Mouse (Mus musculus) limb, embryonic 11.5 days (tissue): ENCODE results near the gene 1700088E04Rik. TPM values are rescaled to one million over a fixed set of nuclear protein-coding genes. Genes with fewer than 3 reads are reported as not detected.

Experiments used
- ATAC-seq: fragments of 200-750 bp; cut with Nextera tagmentation; 2 replicates; pipeline ENCODE4 v1.8.0; 2017; ENCODE audit warnings: low read depth; ENCODE audit not compliant: insufficient number of reproducible peaks, low FRiP score, low TSS enrichment
- DNase-seq: peaks from one replicate; pipeline ENCODE4 v3.0.0-alpha.2; 2015; ENCODE audit warnings: low spot score
- H3K27ac ChIP-seq: fragments of 300-500 bp; sonication (generic); replicated peaks from 2 replicates; pipeline ENCODE4 v1.5.1; 2014; ENCODE audit warnings: low read depth, mild to moderate bottlenecking, low read length
- H3K27me3 ChIP-seq: fragments of 300-500 bp; sonication (generic); 2 replicates; pipeline ENCODE4 v1.6.1; 2014; ENCODE audit warnings: mild to moderate bottlenecking, low read length, mixed read lengths; ENCODE audit not compliant: control insufficient read depth, insufficient read depth
- H3K36me3 ChIP-seq: fragments of 300-500 bp; sonication (generic); 2 replicates; pipeline ENCODE4 v1.6.1; 2014; ENCODE audit warnings: mild to moderate bottlenecking, low read length, moderate library complexity, mixed read lengths; ENCODE audit not compliant: control insufficient read depth, insufficient read depth
- H3K4me1 ChIP-seq: fragments of 300-500 bp; sonication (generic); 2 replicates; pipeline ENCODE4 v1.6.1; 2014; ENCODE audit warnings: low read length, mixed read lengths; ENCODE audit not compliant: control insufficient read depth, insufficient read depth
- H3K4me2 ChIP-seq: fragments of 300-500 bp; sonication (generic); 2 replicates; pipeline ENCODE4 v1.6.1; 2014; ENCODE audit warnings: low read depth, mild to moderate bottlenecking, moderate library complexity; ENCODE audit not compliant: severe bottlenecking
- H3K4me3 ChIP-seq: fragments of 300-500 bp; sonication (generic); 2 replicates; pipeline ENCODE4 v1.5.1; 2014; ENCODE audit warnings: low read depth, low read length
- H3K9ac ChIP-seq: fragments of 300-500 bp; sonication (generic); 2 replicates; pipeline ENCODE4 v1.6.1; 2014; ENCODE audit warnings: mild to moderate bottlenecking, low read length
- H3K9me3 ChIP-seq: fragments of 300-500 bp; sonication (generic); 2 replicates; pipeline ENCODE4 v1.6.1; 2016; ENCODE audit warnings: low read length; ENCODE audit not compliant: control insufficient read depth
- WGBS: fragments of 180-500 bp; shearing (Covaris S2); extraction: QIAGEN DNeasy Blood & Tissue Kit; methylation state at CpG from one replicate; pipeline ENCODE4 v1.1.7; 2014; 5-methylcytosine and 5-hydroxymethylcytosine counted together
- polyA plus RNA-seq: library from polyadenylated mRNA; unstranded; fragments of >200 nt; fragmentation: Nextera tagmentation; extraction: Ambion mirVana; gene quantifications from 2 replicates; pipeline ENCODE4 v1.2.1, GENCODE M21; 2014

Gene 1700088E04Rik
- polyA plus RNA-seq, 1 experiment from 2014 or later = 5.1 TPM

DNA sequence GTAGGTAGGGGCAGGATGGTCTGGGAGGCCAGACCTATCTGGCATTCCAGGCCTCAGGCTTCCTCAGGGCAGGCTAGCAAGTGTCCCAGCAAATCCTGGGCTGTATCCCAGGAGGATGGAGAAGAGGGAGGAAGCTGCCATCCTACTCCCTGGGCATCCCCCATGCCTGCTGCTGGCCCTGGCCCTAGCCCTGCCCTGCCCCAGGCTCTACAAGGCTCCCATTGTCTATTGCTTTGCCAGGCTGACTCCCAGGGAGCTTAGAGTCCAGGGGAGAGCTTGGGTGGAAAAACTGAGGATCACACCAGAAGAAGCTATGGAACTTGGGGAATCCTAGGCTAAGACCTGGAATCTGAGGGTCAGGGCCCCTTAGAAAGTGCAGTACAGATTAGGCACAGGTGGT, 39.5 kb downstream of the 1700088E04Rik start:
- Histone ChIP-seq H3K4me1 (no peaks in the 10 kb centered on the region), H3K27me3 (no peaks in the 10 kb centered on the region), H3K9me3 (no peaks in the 10 kb centered on the region), H3K27ac (no peak overlapping the region), H3K9ac (0 out of 2 replicates have a peak overlapping the region, but pooled peaks have one; percentile 18), H3K4me2 (no peak overlapping the region), H3K36me3 (no peaks in the 10 kb centered on the region), H3K4me3 (no peak overlapping the region)
- DNase-seq (no peak), ATAC-seq (no peak)

DNA sequence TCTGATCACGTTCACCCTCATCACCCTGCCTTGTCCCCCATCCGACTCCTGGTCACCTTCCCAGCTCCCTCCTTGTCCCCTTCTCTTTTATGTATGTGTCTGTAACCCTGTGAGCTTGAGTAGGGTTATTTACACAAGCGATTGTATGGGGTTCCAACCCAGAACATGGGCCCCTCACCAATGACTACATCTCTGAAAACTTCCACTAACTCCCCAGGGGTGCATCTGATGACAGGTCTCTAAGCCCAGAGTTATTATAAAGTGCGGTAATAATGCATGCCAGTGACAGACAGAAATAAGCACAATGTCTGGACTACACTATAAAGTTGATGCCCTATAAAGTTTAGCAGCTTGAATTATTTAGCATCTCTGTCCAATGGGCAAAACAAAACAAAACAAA, 40.7 kb downstream of the 1700088E04Rik start:
- no peak for DNase-seq
- no peaks in the 10 kb centered on the region for H3K4me1 ChIP-seq
- H3K27ac ChIP-seq = no peak overlapping the region
- no peaks in the 10 kb centered on the region; the same call in none of the 2 replicates for H3K36me3 ChIP-seq
- no peaks in the 10 kb centered on the region for H3K27me3 ChIP-seq
- 81% methylated on average over 4 of the region's 4 CpGs for WGBS
- H3K4me3 ChIP-seq = no peak overlapping the region
- no peak overlapping the region for H3K9ac ChIP-seq
- no peak overlapping the region for H3K4me2 ChIP-seq
- no peak for ATAC-seq
- H3K9me3 ChIP-seq = no peaks in the 10 kb centered on the region

DNA sequence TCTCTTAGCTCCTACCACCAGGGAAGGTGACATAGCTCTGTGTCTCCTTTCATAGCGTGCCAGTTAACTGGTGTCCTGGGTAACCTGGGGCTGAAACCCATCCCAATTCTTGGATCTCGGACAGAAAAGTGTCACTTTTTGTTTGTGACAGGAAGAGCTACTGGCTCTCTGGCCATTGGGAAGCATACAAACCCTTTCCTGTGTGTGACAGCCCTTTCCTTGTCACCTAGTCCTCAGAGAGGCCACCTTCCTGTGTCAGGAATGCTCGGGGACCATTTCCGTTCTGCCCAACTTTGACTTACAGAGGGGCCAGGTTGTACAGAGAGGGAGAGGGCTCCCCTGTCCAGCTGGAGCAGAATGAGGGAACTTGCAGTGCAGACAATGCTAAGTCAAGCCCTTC, 41.6 kb downstream of the 1700088E04Rik start:
- ATAC-seq (no peak), DNase-seq (no peak)
- WGBS = 71% methylated on average over 4 of the region's 4 CpGs
- no peak overlapping the region for H3K4me2 ChIP-seq
- no peaks in the 10 kb centered on the region for H3K9me3 ChIP-seq
- H3K4me3 ChIP-seq = no peak overlapping the region
- no peak overlapping the region for H3K27ac ChIP-seq
- H3K9ac ChIP-seq = no peak overlapping the region
- H3K27me3 ChIP-seq = no peaks in the 10 kb centered on the region
- no peaks in the 10 kb centered on the region for H3K4me1 ChIP-seq
- no peaks in the 10 kb centered on the region; the same call in none of the 2 replicates for H3K36me3 ChIP-seq

DNA sequence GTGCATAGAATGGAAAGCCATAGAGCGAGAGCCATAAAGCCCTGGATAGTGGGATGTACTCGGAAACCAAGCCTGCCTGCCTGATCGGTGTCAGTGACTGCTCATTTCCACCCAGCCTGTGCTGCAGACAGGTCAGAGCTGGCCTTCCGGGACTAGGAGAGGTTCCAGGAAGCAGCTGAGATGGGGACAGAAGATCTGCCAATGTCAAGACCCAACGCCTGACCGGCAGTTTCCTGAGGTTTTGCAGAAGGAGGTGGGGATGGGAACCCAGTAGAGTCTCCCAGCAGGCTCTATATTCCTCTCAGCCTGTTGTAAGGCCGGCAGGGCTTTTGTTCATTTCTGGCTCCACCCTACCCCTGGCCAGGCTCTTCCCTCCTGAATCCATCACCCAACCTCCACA, 42.2 kb downstream of the 1700088E04Rik start:
- H3K27me3 ChIP-seq = no peaks in the 10 kb centered on the region
- DNase-seq (no peak), ATAC-seq (no peak)
- H3K9me3 ChIP-seq = no peaks in the 10 kb centered on the region
- WGBS = 54% methylated on average over 7 of the region's 7 CpGs
- H3K27ac ChIP-seq = no peak overlapping the region
- H3K4me1 ChIP-seq = no peaks in the 10 kb centered on the region
- no peak overlapping the region for H3K4me3 ChIP-seq
- no peak overlapping the region for H3K9ac ChIP-seq
- no peak overlapping the region for H3K4me2 ChIP-seq
- peaks cover 4% of the 10 kb centered on the region for H3K36me3 ChIP-seq

DNA sequence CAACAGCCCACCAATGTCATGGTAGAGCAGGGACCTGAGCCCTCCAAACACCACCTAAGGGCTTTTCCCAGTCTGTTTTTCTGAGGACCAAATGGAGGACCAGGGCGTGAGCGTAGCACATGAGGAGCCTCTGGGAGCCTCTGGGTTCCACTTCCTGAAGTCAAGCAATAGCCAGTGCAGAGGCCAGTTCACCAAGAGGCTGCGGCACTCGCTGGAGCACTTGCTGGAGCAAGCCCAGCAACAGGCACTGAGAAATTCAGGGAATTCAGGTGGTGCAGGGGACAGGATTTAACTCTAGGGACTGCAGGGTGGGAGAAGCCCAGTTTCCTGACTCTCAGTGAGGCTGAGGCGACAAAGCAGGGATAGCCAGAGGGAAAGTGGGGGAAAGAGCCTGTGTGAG, 42.8 kb downstream of the 1700088E04Rik start:
- 55% methylated on average over 5 of the region's 5 CpGs for WGBS
- no peak overlapping the region for H3K4me3 ChIP-seq

DNA sequence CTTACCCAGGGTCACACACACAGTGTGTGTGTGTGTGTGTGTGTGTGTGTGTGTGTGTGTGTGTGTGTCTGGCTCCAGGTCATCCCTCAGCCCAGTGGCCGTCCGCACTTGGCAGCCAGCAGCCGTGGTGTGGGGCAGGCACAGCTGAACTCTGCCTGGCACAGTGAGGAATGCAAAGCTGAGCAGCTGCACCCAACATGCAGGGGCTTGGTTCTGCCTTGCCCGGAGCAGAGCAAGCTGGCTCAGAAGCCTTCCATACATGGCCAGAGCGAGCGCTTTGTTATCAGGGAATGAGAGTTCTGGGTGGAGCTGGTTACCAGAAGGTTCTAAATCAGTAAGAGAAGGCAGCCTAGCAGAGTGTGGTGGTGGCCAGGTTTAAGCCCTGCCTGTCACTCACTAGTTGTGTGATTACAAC, 43.4 kb downstream of the 1700088E04Rik start:
- DNase-seq (no peak), ATAC-seq (no peak)
- no peak overlapping the region for H3K4me2 ChIP-seq
- H3K27me3 ChIP-seq = no peaks in the 10 kb centered on the region
- H3K9me3 ChIP-seq = no peaks in the 10 kb centered on the region
- no peak overlapping the region for H3K27ac ChIP-seq
- WGBS = 50% methylated on average over 6 of the region's 6 CpGs
- H3K36me3 ChIP-seq = peaks cover 7% of the 10 kb centered on the region
- H3K9ac ChIP-seq = no peak overlapping the region
- no peak overlapping the region for H3K4me3 ChIP-seq
- no peaks in the 10 kb centered on the region for H3K4me1 ChIP-seq

More for the DNA sequence above, 42.8 kb downstream of the 1700088E04Rik start:
- no peaks in the 10 kb centered on the region for H3K9me3 ChIP-seq
- H3K4me1 ChIP-seq = no peaks in the 10 kb centered on the region
- no peak overlapping the region for H3K4me2 ChIP-seq
- no peaks in the 10 kb centered on the region for H3K27me3 ChIP-seq
- H3K27ac ChIP-seq = no peak overlapping the region
- peaks cover 7% of the 10 kb centered on the region for H3K36me3 ChIP-seq
- no peak overlapping the region for H3K9ac ChIP-seq
- no peak for ATAC-seq
- DNase-seq = no peak

DNA sequence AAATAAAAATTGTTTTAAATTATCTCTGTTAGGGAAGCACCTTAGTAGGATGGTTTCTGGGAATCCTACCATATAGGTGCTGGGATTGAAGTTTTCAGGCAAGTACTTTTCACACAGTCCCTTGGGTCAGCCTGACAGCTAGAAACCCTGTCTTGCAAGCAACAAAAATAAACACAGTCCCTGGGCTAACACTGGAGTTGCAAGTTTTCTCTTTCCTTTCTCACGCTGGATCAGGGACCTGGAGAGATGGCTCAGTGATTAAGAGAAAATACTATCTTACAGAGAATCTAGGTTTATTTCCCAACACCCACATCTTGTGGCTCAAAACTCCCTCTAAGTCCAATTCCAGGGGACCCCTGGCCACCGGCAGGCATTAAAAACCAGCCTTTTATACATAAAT, 43.9 kb downstream of the 1700088E04Rik start:
- WGBS = 44% methylated on average over 2 of the region's 2 CpGs
- no peak overlapping the region for H3K4me3 ChIP-seq
- ATAC-seq (no peak), DNase-seq (no peak)
- H3K9me3 ChIP-seq = no peaks in the 10 kb centered on the region
- no peak overlapping the region for H3K4me2 ChIP-seq
- no peak overlapping the region for H3K9ac ChIP-seq
- H3K36me3 ChIP-seq = peaks cover 10% of the 10 kb centered on the region
- H3K27me3 ChIP-seq = no peaks in the 10 kb centered on the region
- no peak overlapping the region for H3K27ac ChIP-seq
- no peaks in the 10 kb centered on the region for H3K4me1 ChIP-seq

DNA sequence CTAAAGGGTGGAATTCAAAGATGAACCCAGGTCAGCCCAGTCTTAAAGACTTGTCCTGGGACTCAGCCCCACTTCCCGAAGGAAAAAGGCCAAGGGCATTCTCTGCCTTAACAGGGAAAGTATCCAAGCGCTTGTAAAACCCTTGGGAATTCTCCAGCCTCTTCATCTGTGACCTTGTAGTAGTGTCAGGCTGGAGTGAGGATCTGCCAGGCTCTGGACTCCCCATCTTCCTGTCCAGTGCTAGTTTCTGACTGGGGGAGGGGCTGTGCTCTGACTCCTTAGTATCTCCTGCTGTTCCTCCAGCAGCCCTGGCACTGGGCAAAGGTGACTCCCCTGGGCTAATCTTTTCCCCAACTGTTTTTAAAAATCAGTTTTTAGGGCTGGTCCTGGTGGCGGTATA, 44.5 kb downstream of the 1700088E04Rik start:
- Histone ChIP-seq H3K36me3 (peaks cover 13% of the 10 kb centered on the region), H3K27ac (no peak overlapping the region; the same call in 1 of the 2 replicates), H3K4me1 (no peaks in the 10 kb centered on the region), H3K4me2 (no peak overlapping the region), H3K4me3 (no peak overlapping the region), H3K9ac (no peak overlapping the region), H3K9me3 (no peaks in the 10 kb centered on the region), H3K27me3 (no peaks in the 10 kb centered on the region)
- no peak for ATAC-seq
- WGBS = 72% methylated on average over 3 of the region's 3 CpGs
- no peak for DNase-seq

DNA sequence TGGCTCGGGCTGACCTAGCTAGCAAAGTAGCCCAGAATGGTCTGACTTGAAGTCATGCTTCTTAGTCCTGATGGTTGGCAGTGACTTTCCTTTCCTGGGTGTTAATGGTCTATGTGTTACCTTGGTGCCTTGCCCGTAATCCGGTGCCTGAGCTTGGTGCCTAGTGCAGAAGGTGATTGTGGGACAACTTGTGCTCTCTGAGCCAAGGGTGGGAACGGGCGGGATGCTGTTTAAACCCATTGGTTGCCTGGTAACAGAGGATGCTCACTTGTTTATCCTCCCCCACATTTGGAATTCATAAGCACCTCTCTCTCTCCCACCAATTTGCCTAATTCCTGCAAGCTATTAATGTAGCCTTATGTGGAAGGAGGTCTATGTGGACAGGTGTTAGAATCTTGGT, 45.6 kb downstream of the 1700088E04Rik start:
- no peak for ATAC-seq
- H3K36me3 ChIP-seq = peaks cover 18% of the 10 kb centered on the region
- 94% methylated on average over 5 of the region's 5 CpGs for WGBS

More for the DNA sequence above, 45.6 kb downstream of the 1700088E04Rik start:
- Histone ChIP-seq H3K9ac (no peak overlapping the region), H3K4me3 (no peak overlapping the region), H3K9me3 (no peaks in the 10 kb centered on the region), H3K4me1 (no peaks in the 10 kb centered on the region), H3K4me2 (no peak overlapping the region), H3K27me3 (no peaks in the 10 kb centered on the region), H3K27ac (no peak overlapping the region)
- no peak for DNase-seq
